Mouse (Mus musculus) myocyte (in vitro differentiated cells): ENCODE results near the gene Dennd4a. TPM values are rescaled to one million over a fixed set of nuclear protein-coding genes. Genes with fewer than 3 reads are reported as not detected.
A peak's percentile ranks its signal among the peaks of the same experiment; 100 is the strongest.

Experiments
- H3K27me3 ChIP-seq: one replicate; pipeline ENCODE4 v1.6.1; 2011; ENCODE audit not compliant: control insufficient read depth, insufficient read depth, insufficient read length
- H3K36me3 ChIP-seq: one replicate; pipeline ENCODE4 v1.6.1; 2011; ENCODE audit not compliant: control insufficient read depth, insufficient read depth
- H3K4me2 ChIP-seq: one replicate; pipeline ENCODE4 v1.6.1; 2011; ENCODE audit warnings: low read depth, control low read depth
- H3K4me3 ChIP-seq: one replicate; pipeline ENCODE4 v1.5.1; 2011; ENCODE audit warnings: mild to moderate bottlenecking, control low read depth, moderate library complexity
- H3K79me2 ChIP-seq: one replicate; pipeline ENCODE4 v1.6.1; 2011; ENCODE audit not compliant: control insufficient read depth, insufficient read depth
- H3ac ChIP-seq: one replicate; pipeline ENCODE4 v1.6.1; 2011; ENCODE audit not compliant: control insufficient read depth, insufficient read length
- CEBPB ChIP-seq: IDR thresholded peaks from 2 replicates; pipeline ENCODE4 v1.6.1; 2011; ENCODE audit warnings: mild to moderate bottlenecking, moderate library complexity; ENCODE audit not compliant: poor library complexity, insufficient read depth, severe bottlenecking
- E2F4 ChIP-seq: IDR thresholded peaks from one replicate; pipeline ENCODE4 v1.6.1; 2011; ENCODE audit warnings: mild to moderate bottlenecking, control low read depth, moderate library complexity; ENCODE audit not compliant: insufficient read depth
- MAX ChIP-seq: IDR thresholded peaks from one replicate; pipeline ENCODE4 v1.6.1; 2011; ENCODE audit warnings: low read depth, mild to moderate bottlenecking, control low read depth
- MYOD1 ChIP-seq, 3 experiments: IDR thresholded peaks; one replicate each; pipeline ENCODE4 v1.6.1; 2011; ENCODE audit warnings: control low read depth in 2 of 3, low read depth in 2 of 3, mild to moderate bottlenecking in 2 of 3, moderate library complexity in 1 of 3; ENCODE audit not compliant: insufficient read length in 2 of 3, control insufficient read depth in 1 of 3
- MYOG ChIP-seq, 3 experiments: IDR thresholded peaks; one replicate each; pipeline ENCODE4 v1.6.1; 2011; ENCODE audit warnings: control low read depth in 2 of 3, low read depth in 2 of 3, mild to moderate bottlenecking in 2 of 3; ENCODE audit not compliant: insufficient read length in 2 of 3, control insufficient read depth in 1 of 3, insufficient read depth in 1 of 3
- POLR2A ChIP-seq: IDR thresholded peaks from one replicate; pipeline ENCODE4 v1.6.1; 2011; ENCODE audit warnings: low read depth, mild to moderate bottlenecking, control low read depth, moderate library complexity; ENCODE audit not compliant: insufficient read length
- POLR2AphosphoS2 ChIP-seq: IDR thresholded peaks from one replicate; pipeline ENCODE4 v1.6.1; 2011; ENCODE audit warnings: low read depth, control low read depth; ENCODE audit not compliant: insufficient read length
- REST ChIP-seq: IDR thresholded peaks from one replicate; pipeline ENCODE4 v1.6.1; 2011; ENCODE audit warnings: mild to moderate bottlenecking, control low read depth, moderate library complexity; ENCODE audit not compliant: insufficient read depth, insufficient read length
- SRF ChIP-seq: IDR thresholded peaks from one replicate; pipeline ENCODE4 v1.6.1; 2011; ENCODE audit warnings: low read depth; ENCODE audit not compliant: control insufficient read depth, insufficient read length
- TCF12 ChIP-seq: IDR thresholded peaks from one replicate; pipeline ENCODE4 v1.6.1; 2011; ENCODE audit warnings: mild to moderate bottlenecking, control low read depth; ENCODE audit not compliant: poor library complexity, insufficient read depth, severe bottlenecking
- TCF3 ChIP-seq: IDR thresholded peaks from one replicate; pipeline ENCODE4 v1.6.1; 2011; ENCODE audit warnings: low read depth, control low read depth; ENCODE audit not compliant: insufficient read length
- USF1 ChIP-seq: IDR thresholded peaks from one replicate; pipeline ENCODE4 v1.6.1; 2011; ENCODE audit warnings: low read depth, mild to moderate bottlenecking, control low read depth, moderate library complexity
- polyA plus RNA-seq: library from polyadenylated mRNA; unstranded; fragments of >200 nt; fragmentation: generic; extraction: Trizol; gene quantifications from one replicate; pipeline ENCODE4 v1.2.1, GENCODE M21; 2012; ENCODE audit warnings: missing spikeins

Gene Dennd4a
- polyA plus RNA-seq, 1 experiment, result 5.0 TPM

DNA sequence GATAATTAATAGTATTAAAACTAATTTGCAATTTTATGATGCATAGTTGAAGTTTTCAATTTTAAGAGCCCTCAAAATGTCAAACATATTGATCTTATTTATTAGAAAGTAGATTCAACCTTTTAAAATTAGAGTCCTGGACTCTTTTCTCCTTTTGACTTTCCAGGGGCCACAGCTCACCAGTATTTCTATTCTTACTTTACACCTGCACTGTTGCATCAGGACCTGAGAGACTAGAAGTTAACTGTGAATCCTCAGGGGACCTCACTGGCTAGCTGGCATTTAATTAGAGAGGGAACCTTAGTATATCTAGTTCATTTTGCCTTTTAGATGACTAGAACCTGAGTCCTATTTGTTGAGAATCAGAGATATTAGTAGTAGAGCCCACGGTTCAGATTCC, 38.4 kb downstream of the Dennd4a start:
- H3K36me3 ChIP-seq, result peaks cover 15% of the 10 kb centered on the region
- TF ChIP-seq E2F4, result no peak
- TF ChIP-seq MYOG (IDR thresholded peaks at IDR 0.05; ENCODE audit: control insufficient read depth in 1 of 3, insufficient read depth in 1 of 3, insufficient read length in 2 of 3, low read depth in 2 of 3), result no peak
- TF ChIP-seq TCF3, result no peak
- TF ChIP-seq POLR2A, result no peak
- TF ChIP-seq REST, result no peak
- TF ChIP-seq CEBPB, result no peak
- no peak for TF ChIP-seq MAX
- no peak for TF ChIP-seq TCF12
- TF ChIP-seq POLR2AphosphoS2, result no peak
- TF ChIP-seq MYOD1 (IDR thresholded peaks at IDR 0.05; ENCODE audit: control insufficient read depth in 1 of 3, insufficient read length in 2 of 3, low read depth in 2 of 3), result no peak
- TF ChIP-seq SRF, result no peak
- no peak for TF ChIP-seq USF1
- H3K4me2 ChIP-seq, result no peak overlapping the region
- H3ac ChIP-seq, result no peak overlapping the region
- no peaks in the 10 kb centered on the region for H3K79me2 ChIP-seq
- no peaks in the 10 kb centered on the region for H3K27me3 ChIP-seq
- H3K4me3 ChIP-seq, result no peak overlapping the region

DNA sequence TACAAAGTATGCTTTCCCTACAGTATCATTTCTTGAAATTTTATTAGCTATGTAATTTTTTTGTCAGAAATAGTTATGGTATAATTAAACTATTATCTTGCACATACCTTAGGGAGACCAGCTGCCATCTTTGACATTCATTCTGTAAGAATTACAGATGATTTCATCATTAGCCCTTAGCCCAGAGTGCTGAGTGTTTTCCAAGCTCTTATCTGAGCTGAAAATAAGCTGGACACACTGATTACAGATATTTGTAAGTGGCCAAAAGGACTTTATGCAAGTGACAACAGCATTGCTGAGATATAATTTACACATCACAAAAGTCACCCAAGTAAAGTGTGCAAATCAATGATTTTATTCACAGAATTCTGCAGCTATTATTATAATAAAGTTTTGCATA, 48.9 kb downstream of the Dennd4a start:
- no peak overlapping the region for H3K4me3 ChIP-seq
- H3ac ChIP-seq, result no peak overlapping the region
- no peaks in the 10 kb centered on the region for H3K79me2 ChIP-seq
- peaks cover 17% of the 10 kb centered on the region for H3K36me3 ChIP-seq
- TF ChIP-seq CEBPB, result peak; percentile 93
- TF ChIP-seq POLR2A, result no peak
- TF ChIP-seq E2F4, result no peak
- no peaks in the 10 kb centered on the region for H3K27me3 ChIP-seq
- H3K4me2 ChIP-seq, result no peak overlapping the region

DNA sequence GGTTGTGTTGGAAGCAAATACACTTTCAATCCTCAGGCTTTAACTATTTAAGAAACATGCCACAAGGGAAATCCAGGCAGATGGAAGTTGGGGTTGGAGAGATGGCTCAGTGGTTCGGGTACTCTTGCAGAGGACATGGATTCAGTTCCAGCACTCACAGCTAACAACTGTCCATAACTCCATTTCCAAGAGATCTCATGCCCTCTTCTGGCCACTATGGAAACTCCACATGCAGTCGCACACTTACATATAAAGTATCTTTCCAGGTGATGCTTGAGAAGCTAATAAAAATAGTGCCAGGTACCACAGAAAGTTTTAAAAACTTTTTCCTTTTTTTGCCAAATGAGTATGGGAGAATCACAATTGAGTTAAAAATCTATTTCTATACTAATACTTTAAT, 51.5 kb downstream of the Dennd4a start:
- no peak for TF ChIP-seq USF1
- no peak for TF ChIP-seq MAX
- TF ChIP-seq REST, result no peak
- no peak for TF ChIP-seq E2F4
- no peak for TF ChIP-seq TCF12
- Histone ChIP-seq H3K79me2 (no peaks in the 10 kb centered on the region), H3ac (no peak overlapping the region), H3K27me3 (no peaks in the 10 kb centered on the region), H3K4me3 (no peak overlapping the region), H3K4me2 (no peak overlapping the region), H3K36me3 (peaks cover 21% of the 10 kb centered on the region)

DNA sequence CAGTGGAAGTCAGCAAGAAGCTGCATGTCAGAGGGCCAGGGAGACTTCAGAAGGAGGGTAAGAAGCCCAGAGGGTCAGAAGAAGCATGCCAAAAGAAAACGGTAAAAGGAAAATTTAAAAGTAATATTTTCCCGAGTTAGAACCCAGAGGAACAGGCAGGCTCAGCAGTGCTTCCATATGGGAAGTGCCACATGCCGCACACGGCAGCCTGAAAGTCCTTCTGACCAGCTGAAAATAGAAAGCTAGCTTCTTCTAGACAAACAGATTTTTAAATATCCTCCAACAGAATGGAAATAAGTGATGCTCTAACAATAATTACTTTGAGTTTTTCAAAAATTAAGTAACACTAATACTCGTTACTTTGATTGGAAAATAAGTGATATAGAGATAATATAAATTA, 74.9 kb downstream of the Dennd4a start:
- Histone ChIP-seq H3K27me3 (no peaks in the 10 kb centered on the region), H3K4me2 (no peak overlapping the region)
- TF ChIP-seq TCF12, result no peak

DNA sequence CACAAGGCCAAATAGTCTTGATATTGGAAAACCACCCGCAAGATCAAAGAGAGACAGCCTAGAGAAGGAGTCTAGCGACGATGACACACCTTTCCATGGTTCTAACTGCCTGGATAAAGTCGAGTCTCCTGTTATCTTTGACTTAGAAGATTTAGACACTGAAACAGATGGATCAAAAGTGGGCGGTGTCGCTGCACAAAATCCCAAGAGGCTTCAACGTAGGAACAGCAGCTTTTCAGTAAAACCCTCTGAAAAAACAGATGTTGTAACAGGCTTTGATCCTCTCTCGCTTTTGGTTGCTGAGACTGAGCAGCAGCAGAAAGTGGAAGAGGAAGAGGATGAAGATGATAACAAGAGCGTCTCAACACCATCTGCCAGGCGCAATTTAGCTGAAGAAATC, 85.5 kb downstream of the Dennd4a start:
- no peak overlapping the region for H3ac ChIP-seq
- no peaks in the 10 kb centered on the region for H3K27me3 ChIP-seq
- H3K36me3 ChIP-seq, result peaks cover 37% of the 10 kb centered on the region
- no peak overlapping the region for H3K4me3 ChIP-seq
- H3K4me2 ChIP-seq, result no peak overlapping the region
- H3K79me2 ChIP-seq, result no peaks in the 10 kb centered on the region
- TF ChIP-seq USF1 (no peak), MYOG (IDR thresholded peaks at IDR 0.05; ENCODE audit: control insufficient read depth in 1 of 3, insufficient read depth in 1 of 3, insufficient read length in 2 of 3, low read depth in 2 of 3) (no peak), MAX (no peak)

More for the DNA sequence above, 74.9 kb downstream of the Dennd4a start:
- Histone ChIP-seq H3K79me2 (no peaks in the 10 kb centered on the region), H3K4me3 (no peak overlapping the region), H3ac (no peak overlapping the region), H3K36me3 (peaks cover 23% of the 10 kb centered on the region)

DNA sequence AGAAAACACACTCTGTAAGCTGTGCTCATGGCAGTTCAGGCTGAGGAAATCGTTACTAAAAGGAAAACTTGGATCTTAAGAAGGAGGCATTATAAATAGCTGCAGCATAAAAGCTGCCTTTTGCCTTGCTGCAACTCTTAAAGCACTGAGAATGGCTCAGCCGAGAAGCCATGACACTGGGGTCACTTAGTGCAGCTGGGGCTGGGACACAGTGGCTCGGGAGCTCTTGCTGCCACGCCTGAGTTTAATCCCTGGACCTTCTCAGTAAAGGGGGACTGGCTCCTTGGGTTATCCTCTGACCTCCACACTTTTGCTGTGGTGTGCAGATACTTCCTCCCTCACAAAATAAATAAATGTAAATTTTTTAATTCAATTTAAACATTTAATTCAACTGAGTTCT, 91.7 kb downstream of the Dennd4a start:
- H3K79me2 ChIP-seq, result no peaks in the 10 kb centered on the region
- H3K36me3 ChIP-seq, result peaks cover 31% of the 10 kb centered on the region
- no peak for TF ChIP-seq E2F4
- no peak for TF ChIP-seq SRF
- no peak for TF ChIP-seq REST
- no peak for TF ChIP-seq POLR2A
- no peak for TF ChIP-seq CEBPB
- TF ChIP-seq TCF12, result no peak
- TF ChIP-seq POLR2AphosphoS2, result no peak
- no peak for TF ChIP-seq MYOG (IDR thresholded peaks at IDR 0.05; ENCODE audit: control insufficient read depth in 1 of 3, insufficient read depth in 1 of 3, insufficient read length in 2 of 3, low read depth in 2 of 3)
- TF ChIP-seq MYOD1 (IDR thresholded peaks at IDR 0.05; ENCODE audit: control insufficient read depth in 1 of 3, insufficient read length in 2 of 3, low read depth in 2 of 3), result no peak
- TF ChIP-seq MAX, result no peak
- TF ChIP-seq TCF3, result no peak
- no peak for TF ChIP-seq USF1
- H3K4me3 ChIP-seq, result no peak overlapping the region
- H3K27me3 ChIP-seq, result no peaks in the 10 kb centered on the region
- no peak overlapping the region for H3ac ChIP-seq
- no peak overlapping the region for H3K4me2 ChIP-seq
